Mouse (Mus musculus) heart, adult 2 months (tissue): ENCODE data around the gene Lyl1. TPM values are rescaled to one million over a fixed set of nuclear protein-coding genes. Genes with fewer than 3 reads are reported as not detected.
"Not testable (repeated sequence)": the region's sequence is repeated elsewhere in the genome, so short reads cannot be mapped to it uniquely, and the experiment has no call there.

ENCODE experiments used
- DNase-seq, 2 experiments: peaks; one replicate each; pipeline ENCODE4 v3.0.0; 2021
- H3K27ac ChIP-seq: fragments of 200-600 bp; 2 replicates; pipeline ENCODE4 v1.8.1; 2022
- H3K27me3 ChIP-seq: fragments of 200-500 bp; 2 replicates; pipeline ENCODE4 v1.6.1; 2012; ENCODE audit warnings: mild to moderate bottlenecking, low read length, inconsistent platforms, mixed read lengths; ENCODE audit not compliant: control insufficient read depth, insufficient read depth
- H3K36me3 ChIP-seq: fragments of 200-500 bp; 2 replicates; pipeline ENCODE4 v1.6.1; 2012; ENCODE audit warnings: low read length, inconsistent platforms; ENCODE audit not compliant: control insufficient read depth, insufficient read depth
- H3K4me1 ChIP-seq: fragments of 200-500 bp; 2 replicates; pipeline ENCODE4 v1.6.1; 2011; ENCODE audit warnings: low read length; ENCODE audit not compliant: control insufficient read depth, insufficient read depth
- H3K4me3 ChIP-seq: fragments of 200-600 bp; 2 replicates; pipeline ENCODE4 v1.8.1; 2022
- H3K79me2 ChIP-seq: fragments of 200-500 bp; replicated peaks from 2 replicates; pipeline ENCODE4 v1.6.1; 2012; ENCODE audit warnings: mild to moderate bottlenecking, inconsistent platforms, low read length, moderate library complexity, mixed read lengths; ENCODE audit not compliant: control insufficient read depth, insufficient read depth
- H3K9ac ChIP-seq: fragments of 200-500 bp; 2 replicates; pipeline ENCODE4 v1.6.1; 2012; ENCODE audit warnings: low read depth, mild to moderate bottlenecking, control low read depth, inconsistent platforms, low read length, mixed read lengths
- CTCF ChIP-seq: fragments of 200-600 bp; IDR thresholded peaks from 2 replicates; pipeline ENCODE4 v1.8.1; 2022; ENCODE audit warnings: antibody characterized with exemption, mild to moderate bottlenecking, moderate library complexity
- EP300 ChIP-seq: fragments of 200-500 bp; IDR thresholded peaks from 2 replicates; pipeline ENCODE4 v1.6.1; 2011; ENCODE audit warnings: low read depth, low read length, control low read depth; ENCODE audit not compliant: insufficient read depth
- POLR2A ChIP-seq: fragments of 200-500 bp; IDR thresholded peaks from 2 replicates; pipeline ENCODE4 v1.6.1; 2011; ENCODE audit warnings: mild to moderate bottlenecking, low read depth, low read length, control low read depth; ENCODE audit not compliant: insufficient read depth
- WGBS: fragments of 180-500 bp; shearing (Covaris S2); methylation state at CpG from one replicate; pipeline ENCODE4 v1.1.7; 2018; 5-methylcytosine and 5-hydroxymethylcytosine counted together
- intact Hi-C: fragments of 180-260 bp; cut with DNase I; formaldehyde crosslinking; loops from one replicate; pipeline ENCODE4 v1.15.1; 2025
- polyA plus RNA-seq: library from polyadenylated mRNA; depleted of rRNA; stranded (reverse); fragments of >200 nt; gene quantifications from 2 replicates; pipeline ENCODE4 v1.2.3, GENCODE M21; 2012
- total RNA-seq, 2 experiments: library from RNA; stranded (reverse); gene quantifications; 2 replicates each; pipeline ENCODE4 v1.2.3; 2021

Lyl1 gene
- total and polyA plus RNA-seq, 3 experiments: 3.0 to 7.7 (median 3.7) TPM

DNA sequence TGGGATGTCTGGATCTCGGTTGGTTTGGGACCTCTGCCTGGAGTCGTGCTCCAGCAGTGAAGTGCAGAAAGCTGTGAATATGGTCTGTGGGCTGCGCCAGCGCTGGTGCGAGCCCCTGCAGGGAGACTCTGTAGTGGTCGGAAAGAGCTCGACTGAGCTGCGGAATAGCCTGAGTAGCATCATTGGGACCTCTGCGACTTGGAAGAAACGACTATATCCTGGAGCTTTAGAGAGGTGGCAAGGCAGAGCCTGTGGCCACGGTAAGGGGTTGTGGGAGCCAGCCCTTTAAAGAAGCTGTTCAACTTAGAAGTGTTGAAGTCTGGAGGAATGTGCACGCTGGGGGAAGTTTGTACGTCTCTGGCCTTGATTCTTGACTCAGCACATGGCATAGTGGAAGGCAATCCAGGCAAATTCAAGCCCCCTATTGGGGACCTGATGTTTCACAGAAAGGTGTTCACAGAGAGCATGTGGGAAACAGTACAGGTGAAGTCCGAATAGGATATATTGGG is 35.8 kb upstream of the Lyl1 start:
- TF ChIP-seq EP300: no peak
- TF ChIP-seq CTCF: no peak
- no peak for TF ChIP-seq POLR2A
- Histone ChIP-seq H3K36me3 (no peaks in the 10 kb centered on the region), H3K9ac (peak overlapping the region; percentile 66), H3K27ac (peak overlapping the region; percentile 94), H3K79me2 (no peaks in the 10 kb centered on the region), H3K4me3 (peak overlapping the region; percentile 53), H3K4me1 (no peaks in the 10 kb centered on the region), H3K27me3 (no peaks in the 10 kb centered on the region)
- WGBS: 4% methylated on average over 14 of the region's 14 CpGs
- intact Hi-C loops: loop anchor here (1.0 to 2.0 kb wide), 3 partner anchors 22 to 323 kb away; partner anchors contain the start of gene Nacc1
- DNase-seq: no peak

DNA sequence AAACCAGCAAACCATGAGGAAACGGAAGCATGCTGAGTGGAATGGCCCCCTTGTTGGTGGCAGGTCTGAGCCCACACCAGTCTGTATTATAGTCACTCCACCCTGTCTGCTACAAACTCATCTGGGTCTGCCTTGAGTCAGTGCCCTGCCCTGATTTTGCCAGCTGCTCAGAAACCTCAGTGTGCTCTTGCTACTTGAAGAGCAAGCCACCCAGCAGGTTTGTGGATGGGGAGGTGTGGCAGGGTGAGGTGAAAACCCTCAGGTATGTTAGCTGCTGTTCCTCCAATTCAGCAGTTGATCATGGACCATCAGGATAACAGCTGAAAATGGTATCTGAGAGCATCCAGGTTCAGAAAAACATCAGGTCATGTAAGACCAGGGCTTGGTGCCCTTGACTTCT is 33.2 kb upstream of the Lyl1 start:
- 46% methylated on average over 1 of the region's 1 CpGs for WGBS
- no peak for DNase-seq
- no peaks in the 10 kb centered on the region for H3K27me3 ChIP-seq
- no peak for TF ChIP-seq POLR2A
- no peak for TF ChIP-seq CTCF
- no peak for TF ChIP-seq EP300
- H3K9ac ChIP-seq: no peak overlapping the region
- H3K36me3 ChIP-seq: no peaks in the 10 kb centered on the region
- no peak overlapping the region for H3K4me3 ChIP-seq
- no peak overlapping the region for H3K27ac ChIP-seq
- no peaks in the 10 kb centered on the region for H3K4me1 ChIP-seq
- intact Hi-C loops: no loop called here
- no peaks in the 10 kb centered on the region for H3K79me2 ChIP-seq

DNA sequence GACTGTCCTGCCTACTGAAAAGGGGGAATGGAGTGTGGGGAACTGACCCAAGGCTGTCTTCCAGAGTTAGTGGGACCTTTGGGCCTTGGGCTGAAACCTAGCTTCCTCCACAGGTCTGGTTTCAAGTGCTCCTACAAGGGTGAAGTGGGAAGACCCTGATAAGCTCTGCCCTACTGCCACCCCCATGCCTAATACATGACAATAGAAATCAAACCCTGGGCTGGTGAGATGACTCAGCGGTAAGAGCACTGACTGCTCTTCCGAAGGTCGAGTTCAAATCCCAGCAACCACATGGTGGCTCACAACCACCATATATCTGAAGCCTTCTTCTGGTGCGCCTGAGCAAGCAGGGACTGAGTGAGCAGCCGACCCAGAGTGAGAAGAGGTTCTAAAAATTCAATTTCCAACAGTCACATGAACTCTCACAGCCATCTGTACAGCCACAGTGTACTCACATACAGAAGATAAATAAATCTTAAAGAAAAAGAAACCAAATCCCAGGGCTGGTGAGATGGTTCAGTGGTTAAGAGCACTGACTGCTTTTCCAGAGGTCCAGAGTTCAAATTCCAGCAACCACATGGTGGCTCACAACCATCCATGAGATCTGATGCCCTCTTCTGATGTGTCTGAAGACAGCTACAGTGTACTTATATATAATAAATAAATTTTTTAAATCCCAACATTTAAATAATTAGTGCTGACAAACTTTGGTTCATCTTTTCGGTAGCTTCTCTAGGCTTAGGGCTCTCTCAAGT is 32.3 kb upstream of the Lyl1 start:
- H3K9ac ChIP-seq: no peak overlapping the region
- DNase-seq: no peak
- WGBS: 73% methylated on average over 6 of the region's 6 CpGs
- TF ChIP-seq CTCF (no peak), POLR2A (no peak), EP300 (no peak)
- no peaks in the 10 kb centered on the region for H3K4me1 ChIP-seq
- no peaks in the 10 kb centered on the region for H3K36me3 ChIP-seq
- intact Hi-C loops: no loop called here
- no peak overlapping the region for H3K4me3 ChIP-seq
- no peak overlapping the region for H3K27ac ChIP-seq
- H3K27me3 ChIP-seq: no peaks in the 10 kb centered on the region
- H3K79me2 ChIP-seq: no peaks in the 10 kb centered on the region

DNA sequence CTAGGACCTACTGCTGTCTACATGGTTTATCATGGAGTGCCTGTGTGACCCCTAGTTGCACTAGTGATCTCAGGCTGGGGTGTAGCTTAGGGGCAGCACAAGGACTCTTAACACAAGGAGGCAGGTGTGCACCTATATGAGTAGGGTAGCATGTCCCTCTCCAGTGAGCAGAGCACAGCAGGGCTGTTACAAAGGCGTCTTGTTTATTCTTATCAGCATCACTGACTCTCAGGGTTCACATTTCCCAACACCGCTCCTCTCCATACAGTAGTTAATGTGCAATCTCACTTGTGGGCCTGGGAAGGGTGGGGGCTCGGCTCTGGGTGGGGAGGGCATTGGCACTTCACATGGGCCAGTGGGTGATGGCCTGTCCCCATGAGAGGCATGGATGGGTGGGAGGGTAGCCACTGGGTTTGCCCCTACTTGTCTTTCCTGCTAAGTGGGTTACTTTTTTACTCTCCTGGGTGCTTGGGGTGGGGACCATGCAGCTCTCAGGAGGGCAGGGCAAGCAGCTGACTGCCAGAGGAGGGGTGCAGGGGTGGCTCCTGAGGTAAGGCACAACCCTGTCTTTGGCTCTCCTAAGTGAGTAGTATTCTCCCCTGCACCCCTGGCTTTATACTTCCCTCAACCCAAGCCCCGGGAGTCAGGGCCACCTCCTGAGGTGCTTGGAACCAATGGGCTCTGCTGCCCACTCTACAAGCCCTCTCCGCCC is 30.8 kb upstream of the Lyl1 start:
- intact Hi-C loops, H3K79me2 ChIP-seq, DNase-seq: not testable (repeated sequence)

DNA sequence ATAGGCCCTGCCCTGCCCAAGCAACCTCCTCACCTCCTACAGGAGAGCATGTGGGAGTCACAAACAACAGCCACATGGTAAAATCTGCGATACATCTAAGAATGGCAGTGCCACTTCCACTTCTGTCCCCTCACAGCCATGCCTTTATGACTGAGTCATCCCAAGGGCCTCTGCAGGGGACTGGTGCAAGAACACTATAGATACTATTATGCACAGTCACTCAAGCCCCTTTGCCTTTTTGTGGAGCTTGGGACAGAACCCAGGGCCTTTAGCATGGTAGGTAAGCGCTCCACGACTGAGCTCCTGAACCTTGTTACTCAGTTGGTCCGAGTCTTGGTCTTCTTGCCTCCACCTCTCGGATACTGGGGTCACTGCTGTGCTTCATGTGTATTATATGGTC is 24.0 kb upstream of the Lyl1 start:
- Histone ChIP-seq H3K27me3 (no peaks in the 10 kb centered on the region), H3K36me3 (no peaks in the 10 kb centered on the region), H3K4me3 (no peak overlapping the region), H3K27ac (no peak overlapping the region), H3K79me2 (peaks cover 7% of the 10 kb centered on the region), H3K9ac (no peak overlapping the region), H3K4me1 (no peaks in the 10 kb centered on the region)
- 90% methylated on average over 5 of the region's 5 CpGs for WGBS
- no peak for TF ChIP-seq EP300
- TF ChIP-seq POLR2A: no peak
- no peak for TF ChIP-seq CTCF
- intact Hi-C loops: no loop called here
- no peak for DNase-seq

More for the DNA sequence above, 30.8 kb upstream of the Lyl1 start:
- H3K27ac ChIP-seq, H3K27me3 ChIP-seq, H3K36me3 ChIP-seq, H3K4me1 ChIP-seq, H3K9ac ChIP-seq, H3K4me3 ChIP-seq: not testable (repeated sequence)
- WGBS: 85% methylated on average over 5 of the region's 5 CpGs

DNA sequence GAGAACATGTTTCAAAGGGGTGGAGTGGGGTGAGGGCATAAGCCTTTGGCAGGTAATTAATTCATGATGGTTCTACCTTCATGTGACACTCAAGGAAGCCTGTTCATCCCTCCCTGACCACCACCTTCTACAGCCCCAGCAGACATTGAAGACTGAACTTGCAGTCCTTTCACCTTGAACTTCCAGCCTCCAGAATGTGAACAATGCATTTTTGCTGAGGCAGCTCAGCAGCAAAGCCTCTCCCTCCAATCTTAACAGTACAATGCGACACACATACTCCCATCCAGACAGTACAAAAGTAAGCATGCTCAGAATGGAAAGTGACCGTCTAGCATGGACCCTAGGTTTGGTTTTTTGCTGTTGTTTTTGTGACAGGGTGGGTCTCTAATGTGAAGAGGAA is 19.8 kb upstream of the Lyl1 start:
- Histone ChIP-seq H3K27ac (no peak overlapping the region), H3K4me1 (peaks cover 2% of the 10 kb centered on the region; the same call in 1 of the 2 replicates), H3K27me3 (no peaks in the 10 kb centered on the region), H3K36me3 (no peaks in the 10 kb centered on the region), H3K79me2 (peaks cover 9% of the 10 kb centered on the region), H3K9ac (no peak overlapping the region), H3K4me3 (no peak overlapping the region)
- WGBS: 63% methylated on average over 2 of the region's 2 CpGs
- TF ChIP-seq EP300 (no peak), CTCF (no peak), POLR2A (no peak)
- no peak for DNase-seq
- intact Hi-C loops: no loop called here
